Mouse (Mus musculus) CH12.LX (cell line): ENCODE results near the gene Dpy19l3. TPM values are rescaled to one million over a fixed set of nuclear protein-coding genes. Genes with fewer than 3 reads are reported as not detected.

Experiments
- DNase-seq: peaks from one replicate; pipeline ENCODE4 v3.0.0-alpha.2; 2013; ENCODE audit errors: extremely low read depth
- H3K27ac ChIP-seq: 2 replicates; pipeline ENCODE4 v1.5.1; 2012; ENCODE audit warnings: low read depth, mild to moderate bottlenecking, control low read depth, moderate library complexity; ENCODE audit not compliant: insufficient read depth
- H3K27me3 ChIP-seq: replicated peaks from 2 replicates; pipeline ENCODE3; 2012; ENCODE audit warnings: inconsistent platforms
- H3K36me3 ChIP-seq, 2 experiments: replicated peaks in 1 of 2; 2 replicates each; pipeline versions ENCODE3 to v1.6.1; 2012; ENCODE audit warnings: inconsistent platforms in 1 of 2, low read length in 1 of 2, mild to moderate bottlenecking in 1 of 2, mixed read lengths in 1 of 2, moderate library complexity in 1 of 2; ENCODE audit not compliant: control insufficient read depth in 1 of 2, insufficient read depth in 1 of 2
- H3K4me1 ChIP-seq, 2 experiments: 2 replicates each; pipeline ENCODE4 v1.6.1; 2012; ENCODE audit warnings: inconsistent platforms in 1 of 2, moderate library complexity in 1 of 2; ENCODE audit not compliant: insufficient read depth in 2 of 2, control insufficient read depth in 1 of 2
- H3K4me2 ChIP-seq: 2 replicates; pipeline ENCODE4 v1.6.1; 2012; ENCODE audit warnings: low read depth, mild to moderate bottlenecking, control low read depth; ENCODE audit not compliant: poor library complexity, insufficient read depth, severe bottlenecking
- H3K4me3 ChIP-seq, 3 experiments: fragments of 150-350 bp in 1 of 3; sonication (generic) in 1 of 3; replicated peaks in 1 of 3; 2 replicates each; pipeline versions ENCODE3 to v1.5.1; 2011 to 2012; ENCODE audit warnings: low read depth in 2 of 3, low read length in 2 of 3, mild to moderate bottlenecking in 2 of 3, moderate library complexity in 2 of 3, control low read depth in 1 of 3, improper control_type of control experiment in 1 of 3, inconsistent platforms in 1 of 3, mixed read lengths in 1 of 3; ENCODE audit not compliant: poor library complexity in 1 of 3
- H3K79me2 ChIP-seq: replicated peaks from 2 replicates; pipeline ENCODE4 v1.6.1; 2012; ENCODE audit warnings: mild to moderate bottlenecking, moderate library complexity; ENCODE audit not compliant: control insufficient read depth, poor library complexity, insufficient read depth, severe bottlenecking; ENCODE audit errors: extremely low read depth
- H3K9ac ChIP-seq: 2 replicates; pipeline ENCODE4 v1.6.1; 2012; ENCODE audit warnings: low read depth, mild to moderate bottlenecking, control low read depth, moderate library complexity; ENCODE audit not compliant: insufficient read depth
- H3K9me3 ChIP-seq: replicated peaks from 2 replicates; pipeline ENCODE3; 2012; ENCODE audit warnings: low read length, inconsistent platforms, mixed read lengths
- BHLHE40 ChIP-seq: IDR thresholded peaks from 2 replicates; pipeline ENCODE4 v1.6.1; 2011; ENCODE audit warnings: mild to moderate bottlenecking, low read depth, low read length, improper control_type of control experiment
- CHD2 ChIP-seq: IDR thresholded peaks from 2 replicates; pipeline ENCODE4 v1.6.1; 2011; ENCODE audit warnings: low read length, improper control_type of control experiment
- CTCF ChIP-seq, 2 experiments: IDR thresholded peaks in 1 of 2; conservative IDR thresholded peaks in 1 of 2; 2 replicates each; pipeline ENCODE4 v1.5.1; 2011 to 2012; ENCODE audit warnings: low read depth in 2 of 2, low read length in 2 of 2, improper control_type of control experiment in 1 of 2, inconsistent platforms in 1 of 2, mild to moderate bottlenecking in 1 of 2, moderate library complexity in 1 of 2
- E2F4 ChIP-seq: IDR thresholded peaks from 2 replicates; pipeline ENCODE4 v1.6.1; 2011; ENCODE audit warnings: low read depth, low read length, improper control_type of control experiment; ENCODE audit not compliant: insufficient replicate concordance
- EP300 ChIP-seq: IDR thresholded peaks from 2 replicates; pipeline ENCODE4 v1.6.1; 2011; ENCODE audit warnings: low read length, improper control_type of control experiment
- ETS1 ChIP-seq: conservative IDR thresholded peaks from 2 replicates; pipeline ENCODE4 v1.6.1; 2012; ENCODE audit warnings: low read depth, mild to moderate bottlenecking, inconsistent platforms, low read length, improper control_type of control experiment, moderate library complexity
- GABPA ChIP-seq: IDR thresholded peaks from 2 replicates; pipeline ENCODE4 v1.6.1; 2012; ENCODE audit warnings: low read depth, low read length, improper control_type of control experiment, inconsistent platforms; ENCODE audit not compliant: insufficient replicate concordance
- HCFC1 ChIP-seq: IDR thresholded peaks from 2 replicates; pipeline ENCODE4 v1.6.1; 2012; ENCODE audit warnings: low read depth, mild to moderate bottlenecking, inconsistent platforms, low read length, improper control_type of control experiment
- IRF4 ChIP-seq: IDR thresholded peaks from 2 replicates; pipeline ENCODE4 v1.6.1; 2014; ENCODE audit warnings: low read depth, mild to moderate bottlenecking, inconsistent platforms, low read length, improper control_type of control experiment
- JUN ChIP-seq: IDR thresholded peaks from 2 replicates; pipeline ENCODE4 v1.6.1; 2011; ENCODE audit warnings: low read depth, mild to moderate bottlenecking, low read length, improper control_type of control experiment, moderate library complexity; ENCODE audit not compliant: insufficient read depth
- JUND ChIP-seq: conservative IDR thresholded peaks from 2 replicates; pipeline ENCODE4 v1.6.1; 2011; ENCODE audit warnings: low read depth, low read length, improper control_type of control experiment
- KAT2A ChIP-seq: IDR thresholded peaks from 2 replicates; pipeline ENCODE4 v1.6.1; 2012; ENCODE audit warnings: low read length, improper control_type of control experiment, inconsistent platforms; ENCODE audit not compliant: insufficient replicate concordance
- MEF2A ChIP-seq: IDR thresholded peaks from 2 replicates; pipeline ENCODE4 v1.6.1; 2014; ENCODE audit warnings: low read depth, mild to moderate bottlenecking, inconsistent platforms, low read length, improper control_type of control experiment, borderline replicate concordance
- NELFE ChIP-seq: IDR thresholded peaks from 2 replicates; pipeline ENCODE4 v1.6.1; 2011; ENCODE audit warnings: low read depth, low read length, improper control_type of control experiment
- PAX5 ChIP-seq: IDR thresholded peaks from 2 replicates; pipeline ENCODE4 v1.6.1; 2012; ENCODE audit warnings: low read length, inconsistent platforms, mixed read lengths
- POLR2A ChIP-seq: IDR thresholded peaks from 2 replicates; pipeline ENCODE4 v1.6.1; 2011; ENCODE audit warnings: low read depth, mild to moderate bottlenecking, improper control_type of control experiment, low read length
- POLR2AphosphoS2 ChIP-seq: IDR thresholded peaks from 2 replicates; pipeline ENCODE4 v1.6.1; 2011; ENCODE audit warnings: low read depth, low read length, improper control_type of control experiment
- RAD21 ChIP-seq: IDR thresholded peaks from 2 replicates; pipeline ENCODE4 v1.6.1; 2011; ENCODE audit warnings: low read depth, mild to moderate bottlenecking, low read length, improper control_type of control experiment, moderate library complexity
- RCOR1 ChIP-seq: conservative IDR thresholded peaks from 2 replicates; pipeline ENCODE4 v1.6.1; 2012; ENCODE audit warnings: low read depth, mild to moderate bottlenecking, inconsistent platforms, low read length, improper control_type of control experiment
- SMC3 ChIP-seq: IDR thresholded peaks from 2 replicates; pipeline ENCODE4 v1.6.1; 2011; ENCODE audit warnings: low read depth, low read length, improper control_type of control experiment
- TCF12 ChIP-seq: IDR thresholded peaks from 2 replicates; pipeline ENCODE4 v1.6.1; 2014; ENCODE audit warnings: low read depth, mild to moderate bottlenecking, inconsistent platforms, low read length, improper control_type of control experiment
- UBTF ChIP-seq: IDR thresholded peaks from 2 replicates; pipeline ENCODE4 v1.6.1; 2012; ENCODE audit warnings: low read depth, mild to moderate bottlenecking, inconsistent platforms, low read length, improper control_type of control experiment, moderate library complexity
- ZMIZ1 ChIP-seq: IDR thresholded peaks from 2 replicates; pipeline ENCODE4 v1.6.1; 2012; ENCODE audit warnings: low read depth, mild to moderate bottlenecking, inconsistent platforms, low read length, improper control_type of control experiment
- ZNF384 ChIP-seq: IDR thresholded peaks from 2 replicates; pipeline ENCODE4 v1.6.1; 2012; ENCODE audit warnings: low read depth, low read length, improper control_type of control experiment, inconsistent platforms
- dilution Hi-C: fragments of 300-500 bp; cut with MboI; formaldehyde crosslinking; loops from 2 replicates; pipeline ENCODE4 v1.14.3; 2020; ENCODE audit warnings: low sequenced_read_pairs; ENCODE audit not compliant: extremely low pct_unique_long_range_greater_than_20kb, extremely low pct_ligation_motif_present
- in situ Hi-C: fragments of 300-500 bp; cut with MboI; formaldehyde crosslinking; loops from 3 replicates; pipeline ENCODE4 v1.14.3; 2019; ENCODE audit warnings: low sequenced_read_pairs, low pct_ligation_motif_present, low pct_unique_long_range_greater_than_20kb, mixed read lengths
- polyA plus RNA-seq: library from polyadenylated mRNA; unstranded; fragments of >175 nt; gene quantifications from 2 replicates; pipeline ENCODE4 v1.2.1, GENCODE M21; 2012; ENCODE audit warnings: low read depth; ENCODE audit not compliant: insufficient read length
- total RNA-seq, 2 experiments: library from RNA; depleted of rRNA; stranded (reverse); fragments of 300-350 nt in 1 of 2; fragments of >200 nt in 1 of 2; gene quantifications; 2 replicates each; pipeline ENCODE4 v1.2.3; 2012 to 2014

Gene Dpy19l3
- total and polyA plus RNA-seq, 3 experiments: 5.0 to 18.3 (median 5.5) TPM

GRCm38 (mm10) chr7:35708101-35708500 lies 46.2 kb downstream of the Dpy19l3 start:
- dilution Hi-C loops (no loop called here), in situ Hi-C loops (no loop called here)
- no peak for DNase-seq
- peaks cover 0 to 23% of the 10 kb centered on the region in 2 experiments; a peak in 3 of 4 replicates for H3K4me1 ChIP-seq
- no peak overlapping the region for H3K27ac ChIP-seq
- no peaks in the 10 kb centered on the region for H3K27me3 ChIP-seq
- H3K9ac ChIP-seq: no peak overlapping the region
- no peak overlapping the region for H3K4me2 ChIP-seq
- H3K36me3 ChIP-seq: peaks cover 0 to 33% of the 10 kb centered on the region in 2 experiments
- TF ChIP-seq POLR2A (no peak), POLR2AphosphoS2 (no peak), EP300 (no peak), SMC3 (no peak), RCOR1 (no peak), HCFC1 (no peak)
- H3K9me3 ChIP-seq: no peaks in the 10 kb centered on the region
- no peaks in the 10 kb centered on the region for H3K79me2 ChIP-seq
- H3K4me3 ChIP-seq: no peak overlapping the region

GRCm38 (mm10) chr7:35699005-35699404 lies 55.2 kb downstream of the Dpy19l3 start:
- Histone ChIP-seq H3K79me2 (no peaks in the 10 kb centered on the region), H3K4me2 (no peak overlapping the region), H3K4me1 (peaks cover 3 to 14% of the 10 kb centered on the region in 2 experiments), H3K4me3 (no peak overlapping the region), H3K9me3 (no peaks in the 10 kb centered on the region), H3K27me3 (no peaks in the 10 kb centered on the region), H3K27ac (no peak overlapping the region), H3K36me3 (peaks cover 0 to 41% of the 10 kb centered on the region in 2 experiments), H3K9ac (no peak overlapping the region)
- no peak for DNase-seq
- in situ Hi-C loops (no loop called here), dilution Hi-C loops (no loop called here)
- no peak for TF ChIP-seq ZNF384
- no peak for TF ChIP-seq GABPA
- TF ChIP-seq CHD2: no peak
- TF ChIP-seq ZMIZ1: no peak
- TF ChIP-seq E2F4: no peak
- TF ChIP-seq SMC3: no peak
- TF ChIP-seq TCF12: no peak
- no peak for TF ChIP-seq JUN
- no peak for TF ChIP-seq JUND
- TF ChIP-seq ETS1: no peak
- no peak for TF ChIP-seq RAD21
- no peak for TF ChIP-seq UBTF
- no peak for TF ChIP-seq CTCF (conservative IDR thresholded peaks at IDR 0.05 in 1 of 2, IDR thresholded peaks at IDR 0.05 in 1 of 2; ENCODE audit: low read depth in 2 of 2, low read length in 2 of 2)
- no peak for TF ChIP-seq KAT2A
- no peak for TF ChIP-seq PAX5
- no peak for TF ChIP-seq IRF4
- TF ChIP-seq MEF2A: no peak
- no peak for TF ChIP-seq BHLHE40
- no peak for TF ChIP-seq NELFE
